Mouse (Mus musculus) lung, postnatal 10 days (tissue): ENCODE data around the gene Prr5l.

Source experiments
- DNase-seq: peaks from one replicate; pipeline ENCODE4 v3.0.0; 2021

The Prr5l gene

GRCm38 (mm10) chr2:101721835-101722234 is 161.0 kb downstream of the Prr5l start:
- DNase-seq = no peak

- DNase-seq = no peak
These were observed 165.7 kb downstream of the Prr5l start for GRCm38 (mm10) chr2:101717162-101717561.

GRCm38 (mm10) chr2:101715650-101716323 is 167.0 kb downstream of the Prr5l start:
- DNase-seq = peak; percentile 86

- DNase-seq = no peak
These were observed 171.2 kb downstream of the Prr5l start for GRCm38 (mm10) chr2:101711608-101712007.

GRCm38 (mm10) chr2:101705941-101706485 is 176.8 kb downstream of the Prr5l start:
- peak; percentile 52 for DNase-seq

GRCm38 (mm10) chr2:101699284-101699683 is 183.5 kb downstream of the Prr5l start:
- no peak for DNase-seq

- DNase-seq = no peak
These were observed 187.2 kb downstream of the Prr5l start for GRCm38 (mm10) chr2:101695584-101695983.

- DNase-seq = peak; percentile 34
These were observed 189.1 kb downstream of the Prr5l start for GRCm38 (mm10) chr2:101693577-101694215.

GRCm38 (mm10) chr2:101693043-101693442 is 189.8 kb downstream of the Prr5l start:
- no peak for DNase-seq

GRCm38 (mm10) chr2:101690252-101690827 is 192.5 kb downstream of the Prr5l start:
- peak; percentile 31 for DNase-seq

GRCm38 (mm10) chr2:101688011-101688410 is 194.8 kb downstream of the Prr5l start:
- no peak for DNase-seq

- no peak for DNase-seq
These were observed 198.4 kb downstream of the Prr5l start for GRCm38 (mm10) chr2:101684421-101684820.

- peak; percentile 36 for DNase-seq
These were observed 203.6 kb downstream of the Prr5l start for GRCm38 (mm10) chr2:101679164-101679784.

- DNase-seq = peak; percentile 95
These were observed 204.4 kb downstream of the Prr5l start, which contains the start of gene Traf6 for GRCm38 (mm10) chr2:101678236-101679021. TSS of gene Traf6 (plus strand) at chr2:101678429.

- no peak for DNase-seq
These were observed 209.3 kb downstream of the Prr5l start for GRCm38 (mm10) chr2:101673547-101673946.

GRCm38 (mm10) chr2:101668751-101669150 is 214.1 kb downstream of the Prr5l start:
- DNase-seq = no peak

GRCm38 (mm10) chr2:101665703-101666092 is 217.1 kb downstream of the Prr5l start:
- no peak for DNase-seq

- peak; percentile 86 for DNase-seq
These were observed 217.6 kb downstream of the Prr5l start for GRCm38 (mm10) chr2:101665058-101665702.
